Mouse (Mus musculus) G1E (cell line): ENCODE results near the gene Creb3l2. TPM values are rescaled to one million over a fixed set of nuclear protein-coding genes. Genes with fewer than 3 reads are reported as not detected.
A peak's percentile ranks its signal among the peaks of the same experiment; 100 is the strongest.
"Not testable (repeated sequence)": the region's sequence is repeated elsewhere in the genome, so short reads cannot be mapped to it uniquely, and the experiment has no call there.

ENCODE experiments used
- ATAC-seq: 2 replicates; pipeline ENCODE4 v1.8.0; 2016; ENCODE audit warnings: mild to moderate bottlenecking; ENCODE audit not compliant: insufficient number of reproducible peaks, poor library complexity, low FRiP score, severe bottlenecking; ENCODE audit errors: extremely low read depth
- DNase-seq: peaks from one replicate; pipeline ENCODE4 v3.0.0; 2012; ENCODE audit warnings: low spot score
- H3K27me3 ChIP-seq: 2 replicates; pipeline ENCODE4 v1.6.1; 2012; ENCODE audit warnings: mild to moderate bottlenecking, low read length, inconsistent platforms; ENCODE audit not compliant: insufficient read depth
- H3K36me3 ChIP-seq: replicated peaks from 2 replicates; pipeline ENCODE3; 2012; ENCODE audit warnings: mild to moderate bottlenecking, inconsistent platforms
- H3K4me1 ChIP-seq: 2 replicates; pipeline ENCODE4 v1.6.1; 2012; ENCODE audit warnings: low read depth, low read length, inconsistent platforms, mixed read lengths; ENCODE audit not compliant: insufficient read depth
- H3K4me3 ChIP-seq: 2 replicates; pipeline ENCODE4 v1.5.1; 2012; ENCODE audit warnings: low read depth, mild to moderate bottlenecking, inconsistent platforms, low read length, moderate library complexity, mixed read lengths
- H3K9me3 ChIP-seq: replicated peaks from 2 replicates; pipeline ENCODE4 v1.6.1; 2012; ENCODE audit warnings: inconsistent platforms
- CTCF ChIP-seq: IDR thresholded peaks from 2 replicates; pipeline ENCODE4 v1.5.1; 2012; ENCODE audit warnings: low read depth, low read length, inconsistent platforms, mixed read lengths
- GATA1 ChIP-seq: IDR thresholded peaks from 2 replicates; pipeline ENCODE4 v1.6.1; 2012; ENCODE audit warnings: borderline replicate concordance, low read length, inconsistent platforms, mixed read lengths
- GATA2 ChIP-seq: IDR thresholded peaks from 2 replicates; pipeline ENCODE4 v1.6.1; 2012; ENCODE audit warnings: low read depth, low read length, inconsistent platforms, borderline replicate concordance
- POLR2AphosphoS5 ChIP-seq: IDR thresholded peaks from 2 replicates; pipeline ENCODE4 v1.6.1; 2012; ENCODE audit warnings: low read depth, low read length, inconsistent platforms; ENCODE audit not compliant: insufficient replicate concordance
- TAL1 ChIP-seq: conservative IDR thresholded peaks from 2 replicates; pipeline ENCODE4 v1.6.1; 2012; ENCODE audit warnings: low read depth, low read length, inconsistent platforms, mixed read lengths
- polyA plus RNA-seq: library from polyadenylated mRNA; stranded (reverse); fragments of >175 nt; gene quantifications from 2 replicates; pipeline ENCODE4 v1.2.3, GENCODE M21; 2012
- total RNA-seq, 2 experiments: library from RNA; stranded (forward) in 1 of 2; stranded (reverse) in 1 of 2; fragments of 200-1000 nt in 1 of 2; fragments of >200 nt in 1 of 2; fragmentation: Nextera tagmentation in 1 of 2; gene quantifications; 2 replicates each; pipeline ENCODE4 v1.2.3; 2014 to 2017

The Creb3l2 gene
- total and polyA plus RNA-seq, 3 experiments, result 0.16 TPM; not detected in 2

- no peaks in the 10 kb centered on the region for H3K36me3 ChIP-seq
- H3K4me3 ChIP-seq, result no peak overlapping the region
- ATAC-seq, result no peak
- no peak for DNase-seq
- H3K9me3 ChIP-seq, result no peaks in the 10 kb centered on the region
- no peaks in the 10 kb centered on the region for H3K4me1 ChIP-seq
- TF ChIP-seq GATA2 (no peak), GATA1 (no peak), CTCF (no peak), POLR2AphosphoS5 (no peak), TAL1 (no peak)
- H3K27me3 ChIP-seq, result no peaks in the 10 kb centered on the region
These were observed 18.7 kb upstream of the Creb3l2 start for GRCm38 (mm10) chr6:37460681-37461080.

- H3K4me1 ChIP-seq, ATAC-seq, H3K27me3 ChIP-seq, H3K36me3 ChIP-seq, H3K9me3 ChIP-seq, DNase-seq, H3K4me3 ChIP-seq: not testable (repeated sequence)
These were observed 17.7 kb upstream of the Creb3l2 start for GRCm38 (mm10) chr6:37459656-37460055.

DNA sequence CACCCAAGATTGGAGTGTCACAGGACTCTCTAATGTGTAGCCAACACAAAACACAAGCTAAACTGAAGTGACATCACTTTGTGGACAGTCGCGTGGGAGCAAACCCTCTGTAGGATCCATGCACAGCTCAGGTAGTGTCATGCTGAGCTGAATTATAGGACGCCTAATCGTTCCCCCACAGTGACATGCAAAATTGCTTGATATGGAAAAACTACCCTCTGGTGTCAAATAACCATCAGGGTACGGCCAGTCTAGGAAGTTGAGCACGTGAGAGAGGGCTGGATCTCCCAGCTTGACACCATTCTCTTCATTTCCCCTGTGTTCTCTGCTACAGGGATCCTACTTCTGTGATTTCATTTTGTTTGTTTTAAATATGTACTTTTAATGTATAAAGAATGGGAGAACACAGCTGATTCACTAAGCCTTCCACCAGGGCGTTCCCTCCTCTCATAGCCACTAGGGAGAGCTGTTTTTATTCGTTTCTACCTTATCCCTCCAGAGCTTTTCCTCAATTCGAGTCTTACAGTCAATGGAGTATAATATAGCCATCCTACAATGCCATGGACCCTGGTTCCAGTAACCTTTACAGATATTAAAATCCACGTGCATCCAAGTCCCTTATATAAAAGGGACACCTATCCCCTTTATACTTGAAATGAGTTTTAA is 16.2 kb upstream of the Creb3l2 start:
- DNase-seq, result no peak
- no peak for ATAC-seq
- TF ChIP-seq CTCF, result no peak
- TF ChIP-seq GATA1, result no peak
- TF ChIP-seq TAL1, result no peak
- no peak for TF ChIP-seq GATA2
- TF ChIP-seq POLR2AphosphoS5, result no peak

GRCm38 (mm10) chr6:37455540-37455939 is 13.6 kb upstream of the Creb3l2 start:
- Histone ChIP-seq H3K9me3 (no peaks in the 10 kb centered on the region), H3K4me1 (no peaks in the 10 kb centered on the region), H3K36me3 (no peaks in the 10 kb centered on the region), H3K27me3 (no peaks in the 10 kb centered on the region), H3K4me3 (no peak overlapping the region)
- ATAC-seq (no peak), DNase-seq (no peak)
- TF ChIP-seq GATA1 (no peak), GATA2 (no peak), POLR2AphosphoS5 (no peak), TAL1 (no peak), CTCF (no peak)

More for the DNA sequence above, 16.2 kb upstream of the Creb3l2 start:
- no peaks in the 10 kb centered on the region for H3K9me3 ChIP-seq
- no peak overlapping the region for H3K4me3 ChIP-seq
- H3K36me3 ChIP-seq, result no peaks in the 10 kb centered on the region
- H3K27me3 ChIP-seq, result no peaks in the 10 kb centered on the region
- H3K4me1 ChIP-seq, result no peaks in the 10 kb centered on the region

GRCm38 (mm10) chr6:37453047-37453446 is 11.1 kb upstream of the Creb3l2 start:
- Histone ChIP-seq H3K27me3 (no peaks in the 10 kb centered on the region), H3K36me3 (no peaks in the 10 kb centered on the region), H3K9me3 (no peaks in the 10 kb centered on the region), H3K4me3 (no peak overlapping the region), H3K4me1 (no peaks in the 10 kb centered on the region)
- TF ChIP-seq GATA1 (no peak), GATA2 (no peak), CTCF (no peak), TAL1 (no peak), POLR2AphosphoS5 (no peak)
- ATAC-seq (no peak), DNase-seq (no peak)

DNA sequence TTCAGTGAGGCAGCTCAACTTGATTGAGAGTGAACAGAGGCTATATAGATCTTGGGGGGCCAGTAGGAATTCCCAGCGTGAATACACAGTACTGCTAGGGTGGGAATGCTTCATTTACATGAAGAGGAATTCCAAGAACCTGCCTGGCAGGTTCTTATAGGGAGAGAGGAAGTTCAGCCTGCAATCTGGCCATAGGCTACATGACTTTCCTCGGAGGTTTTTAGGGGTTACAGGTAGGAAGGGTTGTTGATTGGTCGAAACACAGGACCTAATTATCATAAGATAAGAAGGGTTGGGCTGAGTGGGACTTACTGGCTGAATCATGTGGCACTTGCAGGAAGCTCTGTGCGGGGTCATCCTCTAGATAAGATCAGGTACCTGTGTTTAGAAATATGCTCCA is 9.7 kb upstream of the Creb3l2 start:
- TF ChIP-seq CTCF, result no peak
- TF ChIP-seq TAL1, result no peak
- TF ChIP-seq POLR2AphosphoS5, result no peak
- no peak for TF ChIP-seq GATA1
- DNase-seq (no peak), ATAC-seq (no peak)
- no peaks in the 10 kb centered on the region for H3K9me3 ChIP-seq
- H3K36me3 ChIP-seq, result no peaks in the 10 kb centered on the region
- H3K27me3 ChIP-seq, result no peaks in the 10 kb centered on the region
- no peaks in the 10 kb centered on the region for H3K4me1 ChIP-seq
- no peak overlapping the region for H3K4me3 ChIP-seq

DNA sequence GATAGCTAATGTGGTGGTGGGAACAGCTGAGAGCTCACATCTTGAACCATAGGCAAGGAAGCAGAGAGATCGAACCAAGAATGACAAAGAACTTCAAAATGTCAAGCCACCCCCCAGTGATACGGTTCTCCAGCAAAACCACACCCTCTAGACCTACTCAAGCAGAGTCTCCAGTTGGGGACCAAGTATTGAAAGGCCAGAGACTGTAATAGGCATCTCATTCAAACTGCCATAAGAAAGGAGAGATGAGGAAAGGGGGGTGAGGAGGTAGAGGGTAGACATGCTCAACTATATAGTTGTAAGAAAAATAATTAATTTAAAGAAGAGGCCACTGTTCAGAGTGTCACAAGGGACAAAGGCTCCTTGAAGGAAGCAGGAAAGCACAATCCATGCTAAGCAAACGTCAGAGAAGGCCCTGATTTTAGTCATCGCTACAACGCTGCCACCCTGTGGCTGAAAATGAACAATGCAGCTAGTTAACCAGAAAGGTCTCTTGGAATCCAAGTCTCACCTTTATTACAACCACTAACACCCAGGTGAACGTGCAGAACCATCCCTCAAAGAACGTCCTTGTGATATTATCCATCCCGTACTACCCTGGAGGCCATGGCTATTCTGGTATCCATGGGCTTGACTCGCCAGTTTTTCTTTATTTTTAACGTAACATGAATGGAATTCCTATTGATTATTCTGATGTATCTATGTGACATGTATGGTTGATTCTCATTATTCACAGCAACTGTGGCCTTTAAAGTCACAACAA is 5.9 kb upstream of the Creb3l2 start:
- H3K9me3 ChIP-seq, result no peaks in the 10 kb centered on the region
- ATAC-seq, result no peak
- no peaks in the 10 kb centered on the region for H3K27me3 ChIP-seq
- H3K36me3 ChIP-seq, result no peaks in the 10 kb centered on the region
- TF ChIP-seq TAL1, result no peak
- TF ChIP-seq GATA1, result no peak
- TF ChIP-seq CTCF, result 0 out of 2 replicates have a peak, but pooled peaks have one; percentile 31
- TF ChIP-seq POLR2AphosphoS5, result no peak
- no peaks in the 10 kb centered on the region for H3K4me1 ChIP-seq
- H3K4me3 ChIP-seq, result no peak overlapping the region
- no peak for DNase-seq
